Mouse (Mus musculus): ENCODE results near the gene Anxa7.

Anxa7 gene

DNA sequence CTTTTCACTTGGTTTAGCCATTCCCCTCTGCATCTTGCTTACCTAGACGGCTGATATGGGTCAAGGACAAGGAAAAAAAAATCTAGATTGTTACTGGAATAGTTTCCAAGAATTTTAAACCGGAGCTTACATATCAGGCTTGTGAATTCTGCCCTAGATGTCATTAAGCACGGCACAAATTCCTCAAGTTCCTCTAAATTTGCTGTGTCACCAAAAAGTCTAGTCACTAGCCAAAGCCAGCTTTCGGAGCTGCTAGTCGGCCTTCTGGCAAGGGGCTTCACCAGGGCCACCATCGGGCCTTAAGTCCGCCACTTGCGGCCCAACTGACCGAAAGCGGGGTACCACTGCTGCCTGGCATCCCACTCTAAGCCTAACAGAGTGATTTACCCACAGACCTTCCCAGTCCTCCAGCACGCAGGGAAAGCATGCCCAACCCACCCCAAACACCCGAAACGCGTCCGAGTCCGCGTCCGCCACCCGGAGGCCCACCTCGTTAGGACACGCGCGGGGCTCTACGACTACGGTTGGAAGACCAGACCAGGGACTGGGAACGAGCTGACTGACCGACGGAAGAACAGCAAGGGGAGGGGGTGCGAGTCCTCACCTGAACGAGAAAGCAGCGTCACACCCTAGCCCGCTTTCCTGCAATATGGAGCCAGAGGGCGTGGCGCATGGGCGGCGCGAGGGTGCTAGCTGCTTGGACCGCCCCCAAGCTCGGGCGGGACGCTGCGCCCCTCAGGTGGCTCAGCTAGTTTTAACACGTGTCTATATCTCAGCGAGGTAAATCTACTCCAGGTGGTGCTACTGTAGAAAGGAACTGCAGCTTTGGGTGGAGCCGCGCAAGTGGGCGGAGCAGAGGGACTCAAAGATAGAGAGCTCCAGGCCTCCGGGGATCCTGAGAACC is at the start of gene Anxa7:
Gene Anxa7, minus strand, starts transcription at position 843 of the 904 bp plus-strand sequence.
- DNase-seq (ENCODE audit: low read depth, low spot score): peak; percentile 86

DNA sequence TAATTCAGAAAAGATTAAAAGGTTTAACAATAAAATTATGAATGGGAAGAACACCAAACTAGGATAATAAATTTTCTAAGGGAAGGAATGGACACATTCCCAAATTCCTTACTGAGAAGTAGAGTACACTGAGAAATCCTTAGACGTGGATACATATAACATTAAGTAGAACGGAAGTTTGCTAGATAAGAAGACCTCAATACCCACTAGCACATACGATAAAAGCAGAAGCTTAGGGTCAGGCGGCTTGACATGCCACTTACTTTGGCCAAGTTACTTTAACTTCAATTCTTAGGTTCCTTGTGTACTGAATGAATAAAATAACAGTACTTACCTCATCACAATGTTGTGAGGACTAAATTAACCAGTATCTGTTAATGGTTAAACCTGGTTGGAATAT is 49.7 kb upstream of the Anxa7 start:
- DNase-seq (ENCODE audit: low read depth, low spot score): no peak

GRCm38 (mm10) chr14:20520179-20520578 is 40.2 kb upstream of the Anxa7 start:
- no peak for DNase-seq (ENCODE audit: low read depth, low spot score)

GRCm38 (mm10) chr14:20508424-20508823 is 28.5 kb upstream of the Anxa7 start:
- DNase-seq (ENCODE audit: low read depth, low spot score): no peak

DNA sequence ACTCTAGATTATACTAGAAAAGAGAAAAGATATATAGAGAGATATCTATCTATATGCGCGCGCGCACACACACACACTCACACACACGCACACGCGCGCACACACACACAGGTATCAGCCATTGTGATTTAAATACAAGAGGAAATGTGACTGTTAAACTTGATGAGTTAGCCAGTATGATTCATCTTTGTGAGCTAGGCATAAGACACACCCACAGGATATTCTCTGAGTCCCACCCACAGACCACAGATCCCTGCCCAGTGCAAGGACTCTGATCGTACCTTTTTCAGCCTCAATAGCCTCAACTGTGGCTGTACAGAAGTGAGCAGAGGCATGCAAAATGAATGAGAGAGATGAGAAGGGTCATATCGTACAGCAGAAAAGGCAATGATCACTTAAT is 23.0 kb upstream of the Anxa7 start:
- DNase-seq (ENCODE audit: low read depth, low spot score): peak; percentile 61

DNA sequence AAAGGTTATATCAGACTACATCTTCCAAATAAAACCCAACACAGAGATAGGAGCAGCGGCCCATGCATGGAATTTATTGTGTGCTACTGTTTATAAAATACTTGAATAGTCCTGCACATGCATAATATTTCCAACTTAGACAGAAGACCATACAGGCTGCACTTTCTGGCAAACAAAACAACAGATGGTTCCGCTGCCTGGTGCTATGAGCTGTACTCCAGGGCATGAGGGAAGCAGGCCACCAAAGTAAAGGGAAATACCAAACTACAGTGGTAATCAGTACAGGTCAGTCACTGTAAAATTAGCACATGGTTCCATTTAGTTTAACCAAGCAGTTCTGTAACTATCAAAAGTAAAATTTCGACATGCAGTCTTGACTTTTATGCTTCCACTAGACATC is 20.0 kb upstream of the Anxa7 start:
- no peak for DNase-seq (ENCODE audit: low read depth, low spot score)

DNA sequence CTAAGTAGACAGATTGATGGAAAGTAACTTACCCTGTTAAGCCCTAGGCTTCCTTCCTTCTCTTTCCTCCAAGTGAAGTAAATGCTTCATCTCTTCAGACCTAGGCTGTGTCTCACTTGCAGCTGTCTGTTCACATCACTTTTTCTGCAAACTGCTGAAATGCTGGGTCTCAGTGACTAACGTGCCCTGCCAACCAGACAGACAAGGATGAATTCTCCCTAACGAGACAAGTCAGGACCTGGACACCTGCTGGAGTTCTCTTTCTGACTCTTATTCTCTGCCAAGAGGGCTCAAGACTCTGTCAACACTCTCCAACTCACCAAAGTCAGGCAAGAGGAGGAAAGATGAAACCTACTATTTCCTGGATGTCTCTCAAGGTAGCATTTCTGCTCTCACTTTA is 16.7 kb upstream of the Anxa7 start, which contains the start of gene Mss51:
Gene Mss51, minus strand, starts transcription at position 299 of the 400 bp plus-strand sequence.
- no peak for DNase-seq (ENCODE audit: low read depth, low spot score)

DNA sequence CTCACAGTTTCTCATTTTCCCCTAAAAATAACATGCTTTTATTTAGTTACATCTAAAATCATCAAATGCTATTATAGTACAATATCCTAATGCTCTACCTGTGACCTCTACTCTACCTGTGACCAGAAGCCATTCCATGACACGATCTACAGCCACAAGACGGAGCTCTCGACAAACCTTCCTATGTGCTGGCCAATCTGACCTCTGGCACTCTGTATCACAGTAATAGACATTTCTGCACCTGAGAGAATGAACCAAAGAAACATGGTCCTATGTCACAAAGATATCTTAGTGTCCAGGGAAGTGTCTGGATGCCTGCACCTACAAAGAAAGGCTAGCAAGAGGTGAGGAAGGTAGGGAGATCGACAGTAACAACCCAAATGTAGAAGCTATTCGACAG is 6.1 kb upstream of the Anxa7 start:
- no peak for DNase-seq (ENCODE audit: low read depth, low spot score)

GRCm38 (mm10) chr14:20482051-20482751 is 2.3 kb upstream of the Anxa7 start:
- no peak for DNase-seq (ENCODE audit: low read depth, low spot score)

- DNase-seq (ENCODE audit: low read depth, low spot score): peak; percentile 36
Observed at GRCm38 (mm10) chr14:20481211-20481610, 1.3 kb upstream of the Anxa7 start.

- no peak for DNase-seq (ENCODE audit: low read depth, low spot score)
Observed at GRCm38 (mm10) chr14:20480195-20480579, 254 bp upstream of the Anxa7 start.

- peak; percentile 39 for DNase-seq (ENCODE audit: low read depth, low spot score)
Observed at GRCm38 (mm10) chr14:20478801-20479200, 1.1 kb downstream of the Anxa7 start.

DNA sequence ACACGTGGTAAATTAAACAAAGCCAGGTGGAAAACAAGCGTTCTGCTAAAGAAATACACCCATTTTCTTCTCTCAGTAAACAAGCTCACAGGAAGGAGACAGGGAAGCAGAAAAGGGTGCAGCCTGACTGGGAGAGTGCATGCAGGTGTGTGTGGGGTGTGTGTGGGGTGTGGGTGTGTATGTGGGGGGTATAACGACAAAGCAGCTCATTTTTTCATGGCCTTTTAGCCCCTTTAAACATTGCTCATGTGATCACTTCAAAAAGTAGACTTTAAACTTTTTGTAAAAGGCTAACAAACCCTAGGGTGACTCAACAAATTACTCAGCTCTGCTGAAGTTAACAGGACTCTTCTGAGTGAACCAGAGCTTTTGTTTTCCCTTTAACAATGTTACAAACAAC is 1.5 kb downstream of the Anxa7 start:
- peak; percentile 5 for DNase-seq (ENCODE audit: low read depth, low spot score)

DNA sequence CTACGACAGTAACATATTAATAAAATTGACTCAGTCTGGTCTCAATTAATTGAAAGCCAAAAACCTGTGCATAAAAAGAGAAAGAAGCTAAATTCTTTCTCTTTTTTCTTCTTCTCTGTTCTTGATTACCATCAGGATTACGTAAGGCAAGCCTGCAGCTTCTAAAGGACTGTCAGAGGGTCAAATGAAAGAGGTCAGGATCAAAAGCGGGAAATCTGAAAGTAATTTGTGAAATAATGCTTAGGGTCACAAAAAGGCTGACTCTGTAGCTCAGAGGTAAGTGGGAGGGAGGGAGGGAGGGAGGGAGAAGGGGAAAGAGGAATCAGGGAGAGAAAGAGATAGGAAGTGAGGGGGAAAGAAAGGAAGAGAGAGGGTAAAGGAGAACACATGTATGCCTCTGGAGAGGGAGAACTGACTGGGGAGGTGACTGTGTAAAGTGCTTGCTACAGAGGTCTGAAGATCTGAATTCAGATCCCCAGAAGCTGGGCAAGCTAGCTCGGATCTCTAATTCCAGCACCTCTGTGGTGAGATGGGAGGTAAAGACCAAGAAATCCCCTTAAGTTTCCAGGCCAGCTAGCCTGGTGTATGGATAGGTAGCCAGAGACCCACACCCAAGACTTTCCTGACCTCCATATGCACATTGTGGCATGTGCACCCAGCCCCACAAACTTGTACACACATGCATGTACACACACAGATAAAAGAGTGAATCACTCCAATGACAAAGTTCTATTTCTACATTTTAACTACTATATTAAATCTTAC is 2.5 kb downstream of the Anxa7 start:
- DNase-seq (ENCODE audit: low read depth, low spot score): no peak

DNA sequence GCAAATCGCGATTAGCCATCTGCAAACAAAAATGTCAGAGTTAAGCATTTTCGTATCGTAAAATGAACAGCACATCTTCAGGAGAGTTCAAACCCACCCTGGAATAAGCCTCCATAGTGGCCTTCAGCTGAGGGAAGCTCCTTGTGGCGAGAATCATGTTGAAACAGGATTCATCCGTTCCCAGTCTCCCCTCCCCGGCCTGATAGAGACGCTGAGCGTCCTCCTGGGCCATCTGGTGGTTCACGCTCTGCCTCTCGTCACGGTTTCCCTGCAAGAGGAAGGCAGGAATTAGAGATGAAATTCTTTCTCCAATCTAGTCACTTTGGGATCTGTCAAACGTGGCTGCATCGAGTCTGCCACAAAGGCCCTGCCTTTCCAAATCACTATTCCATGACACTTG is 19.7 kb downstream of the Anxa7 start:
- DNase-seq (ENCODE audit: low read depth, low spot score): no peak

- no peak for DNase-seq (ENCODE audit: low read depth, low spot score)
Observed at GRCm38 (mm10) chr14:20458378-20458777, 21.6 kb downstream of the Anxa7 start.

GRCm38 (mm10) chr14:20452929-20453328 is 27.0 kb downstream of the Anxa7 start:
- DNase-seq (ENCODE audit: low read depth, low spot score): no peak

GRCm38 (mm10) chr14:20451765-20452331 is 28.1 kb downstream of the Anxa7 start, which contains the start of gene Cfap70:
TSS of gene Cfap70 (minus strand) at chr14:20452226.
- DNase-seq (ENCODE audit: low read depth, low spot score): peak; percentile 62

- DNase-seq (ENCODE audit: low read depth, low spot score): no peak
Observed at GRCm38 (mm10) chr14:20451302-20451701, 28.6 kb downstream of the Anxa7 start.

- no peak for DNase-seq (ENCODE audit: low read depth, low spot score)
Observed at GRCm38 (mm10) chr14:20447209-20447608, 32.7 kb downstream of the Anxa7 start.

DNA sequence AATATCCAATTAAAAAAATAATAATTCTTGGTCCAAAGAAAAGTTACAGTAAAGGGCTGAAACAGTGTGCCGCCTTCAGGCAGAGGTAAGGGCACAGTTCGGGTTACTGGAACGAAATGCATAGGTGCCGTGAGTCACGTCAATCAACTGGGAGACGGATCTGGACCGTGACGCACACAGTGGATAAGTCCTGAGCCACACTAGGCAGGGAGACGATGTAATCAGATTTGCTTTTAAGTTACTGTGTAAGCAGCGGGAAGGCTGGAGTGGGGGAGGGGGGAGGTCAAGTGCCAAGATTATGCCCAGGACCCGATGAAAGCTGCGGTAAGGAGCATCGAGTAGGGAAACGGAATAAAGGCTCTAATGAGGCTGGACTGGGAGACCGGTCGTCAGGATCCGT is 37.7 kb downstream of the Anxa7 start:
- DNase-seq (ENCODE audit: low read depth, low spot score): no peak

DNA sequence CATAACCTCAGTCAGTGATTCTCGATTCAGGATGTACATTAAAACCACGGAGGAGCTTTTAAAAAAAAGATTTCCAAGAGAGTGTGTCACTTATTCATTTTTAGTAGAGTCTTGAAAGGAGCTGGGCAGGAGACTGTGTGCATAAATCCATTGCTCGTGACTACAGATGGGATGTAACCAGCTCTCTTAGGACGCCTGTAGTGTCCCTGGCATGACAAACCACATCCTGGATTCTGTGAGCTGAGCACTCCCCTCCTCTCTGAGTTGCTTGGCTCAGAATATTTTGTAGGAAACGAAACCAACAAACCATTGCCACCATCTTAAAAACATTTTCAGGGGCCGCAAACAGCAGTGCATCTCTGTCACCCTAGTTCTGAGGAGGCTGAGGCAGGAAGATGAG is 43.0 kb downstream of the Anxa7 start:
- DNase-seq (ENCODE audit: low read depth, low spot score): no peak
